In genomic region chr1:73834566-73834965, GRCm38 (mm10) we compare ENCODE assay signal across 29 mouse cellular contexts.
"Had no signal": no experiment of that assay in that cellular context is flagged by ENCODE, and none has a peak within 500 bp of the region (broad histone marks: within the 10 kb centered on the region; RNA-seq: fewer than 3 reads in every experiment).

No protein-coding gene starts in this region.

- H3K4me2 ChIP-seq: limb, embryonic 12.5 days; limb, embryonic 13.5 days; limb, embryonic 15.5 days; liver, embryonic 11.5 days; liver, embryonic 12.5 days; liver, embryonic 13.5 days; liver, embryonic 15.5 days; lung, embryonic 14.5 days; lung, embryonic 15.5 days; midbrain, embryonic 11.5 days; midbrain, embryonic 12.5 days; midbrain, embryonic 13.5 days; midbrain, embryonic 15.5 days had no signal

- H3K4me1 ChIP-seq: limb, embryonic 15.5 days; liver, embryonic 12.5 days; liver, embryonic 13.5 days; liver, embryonic 15.5 days; lung, embryonic 15.5 days; megakaryocyte, embryonic 14.5 days; midbrain, embryonic 10.5 days; midbrain, embryonic 13.5 days; midbrain, embryonic 15.5 days had no signal

- H3K27ac ChIP-seq: limb, embryonic 10.5 days; limb, embryonic 12.5 days; limb, embryonic 13.5 days; limb, embryonic 15.5 days; liver, embryonic 12.5 days; liver, embryonic 13.5 days; liver, embryonic 14.5 days; liver, embryonic 15.5 days; lung, embryonic 15.5 days; macrophage; midbrain, embryonic 10.5 days; midbrain, embryonic 12.5 days; midbrain, embryonic 13.5 days; midbrain, embryonic 15.5 days had no signal

- H3K9ac ChIP-seq: limb, embryonic 12.5 days; limb, embryonic 13.5 days; limb, embryonic 15.5 days; liver, embryonic 12.5 days; liver, embryonic 13.5 days; liver, embryonic 14.5 days; liver, embryonic 15.5 days; liver, postnatal 0 days; lung, embryonic 14.5 days; lung, embryonic 15.5 days; midbrain, embryonic 12.5 days; midbrain, embryonic 13.5 days; midbrain, embryonic 15.5 days had no signal

- H3K4me3 ChIP-seq: limb, embryonic 10.5 days; limb, embryonic 12.5 days; limb, embryonic 13.5 days; limb, embryonic 15.5 days; liver, embryonic 12.5 days; liver, embryonic 13.5 days; liver, embryonic 15.5 days; lung, embryonic 15.5 days; megakaryocyte, embryonic 14.5 days; midbrain, embryonic 10.5 days; midbrain, embryonic 12.5 days; midbrain, embryonic 13.5 days; midbrain, embryonic 15.5 days; myocyte had no signal

- H3K9me3 ChIP-seq: limb, embryonic 10.5 days; limb, embryonic 12.5 days; limb, embryonic 13.5 days; limb, embryonic 15.5 days; liver, embryonic 12.5 days; liver, embryonic 13.5 days; liver, embryonic 15.5 days; lung, embryonic 15.5 days; megakaryocyte, embryonic 14.5 days; midbrain, embryonic 10.5 days; midbrain, embryonic 12.5 days; midbrain, embryonic 13.5 days; midbrain, embryonic 15.5 days had no signal

- H3K27me3 ChIP-seq: limb, embryonic 12.5 days; limb, embryonic 13.5 days; limb, embryonic 15.5 days; liver, embryonic 12.5 days; liver, embryonic 13.5 days; liver, embryonic 15.5 days; lung, embryonic 15.5 days; midbrain, embryonic 13.5 days; midbrain, embryonic 15.5 days had no signal

- DNase-seq: left cerebral cortex, postnatal 4 days; liver; liver, embryonic 13.5 days; liver, postnatal 0 days; lung, adult 18-20 months; lung, adult 2 months; lung, embryonic 14.5 days; lung, postnatal 10 days; lung, postnatal 14 days; lung, postnatal 36 days; lung, postnatal 4 days; midbrain, embryonic 14.5 days had no signal

- H3K36me3 ChIP-seq: limb, embryonic 10.5 days; limb, embryonic 12.5 days; limb, embryonic 13.5 days; limb, embryonic 15.5 days; liver, embryonic 12.5 days; liver, embryonic 13.5 days; liver, embryonic 15.5 days; lung, embryonic 15.5 days; midbrain, embryonic 10.5 days; midbrain, embryonic 12.5 days; midbrain, embryonic 13.5 days; midbrain, embryonic 15.5 days had no signal
